11 mouse cellular contexts compared by ENCODE assay signal in the genomic region with DNA sequence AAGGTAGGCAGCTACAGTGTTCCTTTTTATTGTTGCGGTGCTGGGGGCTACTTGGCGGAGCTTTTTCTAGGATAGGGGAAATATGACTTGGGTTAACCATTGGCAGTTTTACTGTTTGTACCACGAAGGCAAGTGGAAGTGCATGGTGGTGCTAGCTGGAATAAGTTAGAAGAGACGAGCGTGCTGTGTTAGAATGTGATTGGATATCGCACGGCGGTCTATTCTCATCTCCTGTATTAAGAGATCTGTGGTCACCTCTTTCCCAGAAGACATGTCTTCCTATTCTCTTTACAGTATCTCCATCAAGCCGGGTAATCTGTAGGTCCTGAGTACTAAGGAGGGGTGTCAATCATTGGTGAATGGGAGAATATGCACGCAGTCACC.
DNase-seq lines count a peak whose midpoint lies in the region; ATAC-seq and TF ChIP-seq lines count a peak whose summit lies in the region.
"Had no signal": no experiment of that assay in that cellular context is flagged by ENCODE, and none has a peak within 500 bp of the region (broad histone marks: within the 10 kb centered on the region; RNA-seq: fewer than 3 reads in every experiment).

No protein-coding gene starts in this region.

- H3K9me3 ChIP-seq in intestine, embryonic 14.5 days (ENCODE audit: control insufficient read depth, low read length): no peaks in the 10 kb centered on the region
- no peaks in the 10 kb centered on the region for H3K9me3 ChIP-seq in intestine, embryonic 16.5 days (ENCODE audit: control insufficient read depth, low read length)
- no peaks in the 10 kb centered on the region for H3K9me3 ChIP-seq in forebrain, embryonic 13.5 days (replicated peaks)
- no peaks in the 10 kb centered on the region for H3K9me3 ChIP-seq in midbrain, embryonic 12.5 days
- H3K9me3 ChIP-seq: liver, embryonic 15.5 days had no signal

- no peaks in the 10 kb centered on the region for H3K36me3 ChIP-seq in intestine, embryonic 14.5 days (ENCODE audit: control insufficient read depth, insufficient read depth, low read length)
- no peaks in the 10 kb centered on the region for H3K36me3 ChIP-seq in intestine, embryonic 16.5 days (ENCODE audit: control insufficient read depth, insufficient read depth, low read length)
- no peaks in the 10 kb centered on the region for H3K36me3 ChIP-seq in forebrain, embryonic 13.5 days (ENCODE audit: poor library complexity, severe bottlenecking)
- no peaks in the 10 kb centered on the region for H3K36me3 ChIP-seq in midbrain, embryonic 12.5 days
- H3K36me3 ChIP-seq: G1E; liver, embryonic 15.5 days had no signal

- no peak overlapping the region for H3K4me3 ChIP-seq in intestine, embryonic 14.5 days (ENCODE audit: low read depth, low read length)
- no peak overlapping the region for H3K4me3 ChIP-seq in intestine, embryonic 16.5 days (ENCODE audit: low read length)
- H3K4me3 ChIP-seq in cortical plate, adult 2 months (ENCODE audit: insufficient read depth, low read length): peak overlapping the region; percentile 47
- peak overlapping the region; percentile 31 for H3K4me3 ChIP-seq in forebrain, embryonic 13.5 days
- peak overlapping the region; percentile 25 for H3K4me3 ChIP-seq in midbrain, embryonic 12.5 days
- H3K4me3 ChIP-seq: liver, embryonic 15.5 days; myocyte had no signal

- peak overlapping the region; percentile 36 for H3K4me2 ChIP-seq in intestine, embryonic 14.5 days (ENCODE audit: low read length)
- no peak overlapping the region for H3K4me2 ChIP-seq in intestine, embryonic 16.5 days (ENCODE audit: low read depth, low read length)
- peak overlapping the region; percentile 60 for H3K4me2 ChIP-seq in forebrain, embryonic 13.5 days
- peak overlapping the region; percentile 46 for H3K4me2 ChIP-seq in midbrain, embryonic 12.5 days (replicated peaks)
- H3K4me2 ChIP-seq: liver, embryonic 15.5 days had no signal

- no peaks in the 10 kb centered on the region for H3K27me3 ChIP-seq in intestine, embryonic 14.5 days (replicated peaks; ENCODE audit: control insufficient read depth, insufficient read depth, low read length)
- no peaks in the 10 kb centered on the region for H3K27me3 ChIP-seq in intestine, embryonic 16.5 days (replicated peaks; ENCODE audit: control insufficient read depth, insufficient read depth, low read length)
- H3K27me3 ChIP-seq in forebrain, embryonic 13.5 days: no peaks in the 10 kb centered on the region
- H3K27me3 ChIP-seq in midbrain, embryonic 12.5 days: no peaks in the 10 kb centered on the region
- H3K27me3 ChIP-seq: liver, embryonic 15.5 days had no signal

- WGBS in intestine, embryonic 14.5 days: 88% methylated on average over 10 of the region's 10 CpGs
- WGBS in intestine, embryonic 16.5 days: 74% methylated on average over 10 of the region's 10 CpGs
- 59% methylated on average over 10 of the region's 10 CpGs for WGBS in forebrain, embryonic 13.5 days
- WGBS in midbrain, embryonic 12.5 days: 66% methylated on average over 10 of the region's 10 CpGs

- TF ChIP-seq CTCF in cortical plate, adult 2 months (IDR thresholded peaks at IDR 0.05; ENCODE audit: extremely low read depth, insufficient read depth, low read length): no peak

- no peak for ATAC-seq in intestine, embryonic 14.5 days (replicated peaks; ENCODE audit: low FRiP score, low TSS enrichment, low read depth)
- ATAC-seq in intestine, embryonic 16.5 days: no peak
- peak; percentile 19 for ATAC-seq in forebrain, embryonic 13.5 days
- ATAC-seq in midbrain, embryonic 12.5 days (ENCODE audit: low FRiP score, low read depth): peak; percentile 10; the same call in 1 of the 2 replicates
- ATAC-seq in megakaryocyte, adult 5-6 weeks (ENCODE audit: poor library complexity, severe bottlenecking): no peak

- no peak for DNase-seq in intestine, embryonic 14.5 days (ENCODE audit: low spot score)
- DNase-seq in thymus, postnatal 10 days (ENCODE audit: low spot score in 2 of 2): no peak
- DNase-seq in right cerebral cortex, adult 2 months (ENCODE audit: low spot score in 2 of 2): no peak

- no peak overlapping the region for H3K27ac ChIP-seq in intestine, embryonic 14.5 days (ENCODE audit: low read depth)
- no peak overlapping the region for H3K27ac ChIP-seq in intestine, embryonic 16.5 days (ENCODE audit: low read length)
- H3K27ac ChIP-seq in cortical plate, adult 2 months (ENCODE audit: insufficient read depth, low read length): peak overlapping the region; percentile 81
- H3K27ac ChIP-seq in forebrain, embryonic 13.5 days: peak overlapping the region; percentile 75
- peak overlapping the region; percentile 78 for H3K27ac ChIP-seq in midbrain, embryonic 12.5 days (replicated peaks)
- H3K27ac ChIP-seq: liver, embryonic 15.5 days had no signal

- no peak for TF ChIP-seq POLR2A in cortical plate, adult 2 months (IDR thresholded peaks at IDR 0.05; ENCODE audit: extremely low read depth, insufficient read depth, low read length)

- no peak overlapping the region for H3K9ac ChIP-seq in intestine, embryonic 14.5 days (ENCODE audit: low read length)
- H3K9ac ChIP-seq in intestine, embryonic 16.5 days (ENCODE audit: low read depth, low read length): no peak overlapping the region
- peak overlapping the region; percentile 53 for H3K9ac ChIP-seq in forebrain, embryonic 13.5 days
- peak overlapping the region; percentile 11; the same call in 1 of the 2 replicates for H3K9ac ChIP-seq in midbrain, embryonic 12.5 days (replicated peaks)
- H3K9ac ChIP-seq: liver, embryonic 15.5 days had no signal

- H3K4me1 ChIP-seq in intestine, embryonic 14.5 days (replicated peaks; ENCODE audit: control insufficient read depth, insufficient read depth, low read length): no peaks in the 10 kb centered on the region
- 0 out of 2 replicates have a peak, but pooled peaks cover 5% of the 10 kb centered on the region for H3K4me1 ChIP-seq in intestine, embryonic 16.5 days (ENCODE audit: control insufficient read depth, insufficient read depth, low read length)
- peaks cover 6% of the 10 kb centered on the region for H3K4me1 ChIP-seq in cortical plate, adult 2 months (ENCODE audit: control insufficient read depth, insufficient read depth, low read length)
- H3K4me1 ChIP-seq in forebrain, embryonic 13.5 days: peaks cover 21% of the 10 kb centered on the region
- H3K4me1 ChIP-seq in midbrain, embryonic 12.5 days: peaks cover 25% of the 10 kb centered on the region
- H3K4me1 ChIP-seq: liver, embryonic 15.5 days had no signal

Comparison
In these comparisons a context has a peak if more than half of its experiments do, and no peak if none do; other contexts are left out.
1. ATAC-seq: peak in forebrain, embryonic 13.5 days (single experiment) and midbrain, embryonic 12.5 days (single experiment); none in intestine, embryonic 14.5 days (single experiment), intestine, embryonic 16.5 days (single experiment) and megakaryocyte, adult 5-6 weeks (single experiment).
2. H3K27ac ChIP-seq: peak in cortical plate, adult 2 months (single experiment), forebrain, embryonic 13.5 days (single experiment) and midbrain, embryonic 12.5 days (single experiment); none in intestine, embryonic 14.5 days (single experiment) and intestine, embryonic 16.5 days (single experiment).
3. H3K4me3 ChIP-seq: peak in cortical plate, adult 2 months (single experiment), forebrain, embryonic 13.5 days (single experiment) and midbrain, embryonic 12.5 days (single experiment); none in intestine, embryonic 14.5 days (single experiment) and intestine, embryonic 16.5 days (single experiment).
4. H3K9ac ChIP-seq: peak in forebrain, embryonic 13.5 days (single experiment) and midbrain, embryonic 12.5 days (single experiment); none in intestine, embryonic 14.5 days (single experiment) and intestine, embryonic 16.5 days (single experiment).